Mouse (Mus musculus): ENCODE data around the gene Slit1.

Slit1 gene

DNA sequence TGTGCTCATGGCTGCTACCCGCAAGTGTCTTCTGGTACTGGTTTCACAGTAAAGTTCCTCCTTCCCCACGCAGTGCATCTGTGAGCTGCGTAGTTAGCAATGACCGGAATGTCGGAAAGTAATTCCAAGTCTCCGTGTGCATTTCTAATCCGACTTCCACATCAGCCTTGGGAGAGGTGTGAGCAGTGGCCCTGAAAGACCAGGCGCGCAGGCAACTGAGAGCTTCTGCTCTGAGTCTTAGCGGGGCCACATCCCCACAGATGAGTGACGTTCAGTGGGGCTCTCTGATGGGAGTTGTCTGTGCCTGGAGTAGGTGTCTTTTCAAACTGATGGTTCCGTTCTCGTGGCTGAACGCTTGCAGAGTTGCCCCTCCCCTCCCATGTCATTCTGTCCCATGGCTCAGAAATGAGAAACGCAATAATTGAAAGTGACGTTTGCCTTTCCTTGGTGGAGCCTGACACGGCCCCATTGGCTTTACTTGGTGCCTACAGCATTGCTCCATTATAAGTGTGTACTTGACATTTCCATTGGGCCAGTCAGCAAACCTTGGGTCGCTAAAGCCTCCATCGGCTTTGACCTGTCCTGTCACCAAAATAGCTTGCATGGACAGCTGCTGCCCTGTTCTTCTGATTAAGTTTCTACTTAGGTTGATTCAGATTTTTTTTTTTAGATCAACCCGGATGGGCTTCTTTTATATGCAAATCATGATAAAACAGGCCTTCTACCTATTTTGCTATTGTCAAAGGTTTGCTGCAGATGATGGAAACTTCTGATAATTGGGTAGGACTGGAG lies 155.8 kb downstream of the Slit1 start:
- no peak for DNase-seq

DNA sequence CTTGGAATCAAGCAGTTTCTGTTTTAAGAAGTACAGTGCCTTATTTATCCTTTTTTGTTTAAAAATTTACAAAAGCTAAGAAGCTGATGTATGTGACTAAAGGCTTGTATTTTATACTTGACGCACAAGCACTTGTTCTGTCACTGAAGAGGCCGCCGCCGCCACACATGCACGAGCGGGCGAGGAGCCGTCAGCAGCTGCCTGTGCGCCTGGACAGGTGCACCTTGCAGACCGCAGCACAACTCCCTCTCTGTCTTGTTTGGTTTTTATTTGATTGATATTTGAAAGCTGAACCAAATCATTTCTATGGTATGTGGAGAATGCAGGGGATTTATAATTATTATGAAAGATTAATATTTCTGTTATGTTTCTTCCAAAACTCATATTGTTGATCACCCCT lies 156.7 kb downstream of the Slit1 start:
- DNase-seq: no peak

DNA sequence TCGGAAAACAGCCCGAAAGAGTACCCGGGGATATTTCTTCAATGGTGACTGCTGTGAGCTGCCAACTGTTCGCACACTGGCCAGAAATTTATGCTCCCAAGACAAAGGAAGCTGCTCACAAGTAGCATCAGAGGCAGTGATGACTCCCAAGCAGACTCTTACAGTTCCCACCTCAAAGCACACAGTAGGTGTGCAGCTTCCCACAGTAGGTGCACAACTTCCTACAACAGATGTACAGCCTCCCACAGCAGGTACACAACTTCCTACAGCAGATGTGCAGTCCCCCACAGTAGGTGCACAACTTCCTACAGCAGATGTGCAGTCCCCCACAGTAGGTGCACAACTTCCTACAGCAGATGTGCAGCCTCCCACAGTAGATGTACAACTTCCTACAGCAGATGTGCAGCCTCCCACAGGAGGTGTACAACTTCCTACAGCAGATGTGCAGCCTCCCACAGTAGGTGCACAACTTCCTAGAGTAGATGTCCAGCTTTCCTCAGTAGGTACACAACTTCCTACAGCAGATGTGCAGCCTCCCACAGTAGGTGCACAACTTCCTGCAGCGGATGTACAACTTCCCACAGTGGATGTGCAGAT lies 160.4 kb downstream of the Slit1 start:
- no peak for DNase-seq

DNA sequence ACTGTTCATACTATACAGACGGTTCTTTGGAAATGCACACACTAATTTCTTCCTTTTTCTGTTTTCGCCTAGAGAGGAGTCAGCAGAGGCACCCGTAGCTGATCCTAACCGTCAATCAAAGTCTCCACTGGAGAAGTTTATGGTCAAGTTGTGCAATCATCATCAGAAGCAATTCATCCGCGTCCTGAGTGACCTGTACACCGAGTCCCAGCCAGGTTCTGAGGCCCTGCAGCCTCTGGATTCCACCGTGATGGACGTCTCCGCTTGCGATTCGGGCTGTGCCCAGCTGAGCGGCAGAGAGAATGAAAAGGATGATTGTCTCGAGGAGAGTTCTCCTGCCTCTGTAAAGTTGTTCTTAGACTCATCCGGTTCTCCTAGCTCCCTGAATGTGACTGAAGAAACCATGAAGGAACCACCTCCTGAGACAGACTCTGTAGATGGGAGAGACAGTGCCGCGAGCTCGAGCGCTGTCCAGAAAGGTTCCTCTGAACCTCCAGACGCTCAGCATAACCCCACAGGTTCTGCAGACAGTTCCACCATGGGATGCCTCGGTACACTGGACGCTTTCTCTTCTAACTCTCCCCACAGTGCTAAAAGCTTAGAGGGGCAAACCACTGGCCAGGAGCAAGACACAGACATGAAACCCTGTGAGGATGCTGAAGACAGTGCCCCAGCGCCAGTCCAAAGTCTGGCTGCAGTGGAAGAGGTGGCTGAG lies 161.6 kb downstream of the Slit1 start, which contains the start of gene Gm340:
TSS of gene Gm340 (plus strand) at position 665 of the 715 bp plus-strand sequence.
- no peak for DNase-seq

DNA sequence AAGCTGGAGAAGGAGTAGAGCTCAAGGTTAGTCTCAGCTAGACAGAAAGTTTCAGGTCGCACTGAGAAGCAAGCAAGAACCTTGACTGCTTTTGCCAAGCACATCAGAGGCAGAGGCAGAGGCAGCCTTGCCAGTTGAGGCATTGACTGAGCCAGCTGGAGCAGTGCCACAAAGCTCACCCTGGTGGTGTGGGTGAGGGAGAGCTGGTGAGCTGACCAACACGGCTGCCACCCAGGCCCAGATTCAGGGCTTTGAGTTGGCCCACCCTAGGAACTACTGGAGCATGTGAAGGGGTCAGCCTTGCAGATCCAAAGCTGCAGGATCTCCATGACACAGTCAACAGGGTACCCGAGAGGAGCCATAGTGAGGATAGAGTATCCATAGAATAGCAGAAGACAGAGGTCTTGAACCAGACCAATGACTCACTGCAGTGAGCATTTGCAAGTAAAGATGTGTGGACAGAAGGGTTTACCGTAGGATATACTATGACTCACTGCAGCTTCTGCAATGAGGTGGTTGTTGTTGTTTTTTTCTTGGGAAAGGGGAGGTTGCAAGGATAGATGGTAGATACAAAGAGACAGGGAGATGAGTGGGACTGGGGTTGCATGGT lies 164.0 kb downstream of the Slit1 start:
- peak; percentile 50 for DNase-seq

DNA sequence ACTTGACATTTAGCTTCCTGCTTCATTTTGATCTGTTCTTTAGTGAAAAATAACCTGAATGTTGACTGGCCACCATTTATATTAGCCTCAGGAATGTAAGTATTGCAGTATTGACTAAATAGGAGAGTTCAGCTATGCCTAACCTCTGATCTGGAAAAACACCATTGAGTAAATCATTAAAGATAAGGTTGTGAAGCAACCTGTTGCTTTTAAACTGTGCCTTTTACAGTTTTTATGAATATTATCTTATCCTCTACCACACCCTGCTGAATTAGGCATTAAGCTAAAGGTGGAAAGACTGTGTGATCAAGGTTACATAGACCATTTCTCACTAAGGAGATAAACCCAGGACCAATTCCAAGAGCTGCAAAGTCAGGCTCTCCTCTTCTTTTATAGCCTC lies 165.9 kb downstream of the Slit1 start:
- DNase-seq: no peak

DNA sequence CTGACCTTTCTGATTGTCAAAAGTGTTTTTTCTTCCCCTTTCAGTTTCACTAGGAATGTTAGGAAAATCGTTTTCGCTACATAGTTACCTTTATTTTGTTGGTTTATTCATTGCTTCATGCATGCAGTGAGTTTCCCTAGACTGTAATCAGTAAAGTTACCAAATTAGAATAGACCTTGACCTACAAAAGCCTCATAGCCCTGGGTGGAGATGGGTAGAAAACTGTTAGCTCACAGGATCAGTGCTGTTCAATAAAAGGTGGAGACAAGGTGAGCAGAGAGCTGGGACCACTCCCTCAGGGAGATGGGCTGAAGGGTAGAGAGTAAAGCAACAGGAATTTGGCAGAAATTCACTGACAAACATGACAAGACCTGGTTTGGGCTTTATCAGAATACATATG lies 169.8 kb downstream of the Slit1 start:
- DNase-seq: no peak

DNA sequence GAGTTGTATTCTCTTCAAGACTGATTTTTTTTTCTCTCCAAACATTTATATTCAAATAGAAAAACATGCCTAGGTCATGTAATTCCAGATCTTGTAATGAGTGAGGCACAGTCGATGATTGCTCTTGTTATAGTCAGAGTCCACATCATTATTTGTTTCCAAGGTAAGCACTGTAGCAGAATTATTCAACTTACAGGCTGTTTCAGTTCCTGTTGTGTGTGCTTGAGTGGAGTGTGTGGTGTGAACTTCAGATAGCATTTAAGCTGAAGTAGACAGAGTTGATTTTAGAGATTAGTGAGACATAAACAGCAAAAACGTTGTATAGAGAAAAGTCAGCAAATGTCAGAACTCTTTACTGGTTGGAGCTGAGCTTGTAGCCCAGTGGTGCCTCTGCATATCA lies 174.7 kb downstream of the Slit1 start:
- no peak for DNase-seq

DNA sequence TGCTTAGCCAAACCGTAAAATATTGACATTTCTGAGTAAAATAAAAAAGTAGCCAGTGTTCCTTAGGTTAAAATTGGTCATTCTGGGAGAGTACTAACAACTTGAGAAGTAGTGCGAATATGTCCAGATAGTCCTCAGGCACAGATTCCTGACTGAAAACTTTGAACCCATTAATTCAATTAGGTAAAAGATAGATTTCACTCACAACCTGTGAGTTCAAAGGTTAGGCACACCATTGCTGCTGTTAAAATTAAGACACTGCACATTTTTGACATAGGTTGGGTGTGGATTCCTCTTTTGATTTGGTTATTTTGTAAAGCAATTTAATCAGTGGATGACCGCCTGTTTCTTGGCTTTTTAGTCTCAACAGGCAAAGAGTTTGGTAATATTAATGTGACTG lies 182.6 kb downstream of the Slit1 start:
- DNase-seq: peak; percentile 16

DNA sequence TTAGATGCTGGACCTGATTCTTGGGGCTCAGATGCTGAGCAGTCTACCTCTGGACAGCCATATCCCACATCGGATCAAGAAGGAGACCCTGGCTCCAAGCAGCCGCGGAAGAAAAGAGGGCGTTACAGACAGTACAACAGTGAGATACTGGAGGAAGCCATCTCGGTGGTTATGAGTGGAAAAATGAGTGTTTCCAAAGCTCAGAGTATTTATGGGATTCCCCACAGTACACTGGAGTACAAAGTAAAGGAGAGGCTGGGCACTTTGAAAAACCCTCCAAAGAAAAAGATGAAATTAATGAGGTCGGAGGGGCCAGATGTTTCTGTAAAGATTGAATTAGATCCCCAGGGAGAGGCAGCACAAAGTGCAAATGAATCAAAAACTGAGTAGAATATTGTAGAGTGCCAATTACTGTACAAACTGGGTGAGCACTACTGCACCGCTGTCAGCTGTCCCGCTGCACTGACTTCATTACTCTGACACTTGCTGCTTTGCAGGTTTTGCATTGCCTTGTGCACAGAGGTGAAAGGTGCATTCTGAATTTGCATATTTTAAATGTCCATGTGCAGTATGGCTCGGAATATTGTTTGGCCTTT lies 184.5 kb downstream of the Slit1 start:
- no peak for DNase-seq

DNA sequence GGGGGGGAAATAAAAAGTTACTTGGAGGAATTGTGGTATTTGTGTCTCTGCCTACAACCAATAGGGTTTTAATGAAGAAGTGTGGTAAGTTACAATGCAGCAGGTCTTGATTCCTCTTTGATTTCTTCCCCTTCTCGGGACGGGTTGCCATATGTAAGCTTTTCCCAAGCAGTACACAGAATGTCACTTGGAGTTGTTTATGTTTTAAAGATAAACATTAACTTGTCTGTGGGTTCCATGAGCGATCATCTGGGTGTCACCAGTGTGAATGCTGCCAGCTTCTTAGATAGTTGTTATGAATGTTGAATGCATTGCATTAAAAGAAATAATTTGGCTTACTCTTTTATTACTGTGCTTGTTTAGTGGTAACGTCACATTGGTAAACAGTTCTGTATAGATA lies 186.0 kb downstream of the Slit1 start:
- DNase-seq: no peak

DNA sequence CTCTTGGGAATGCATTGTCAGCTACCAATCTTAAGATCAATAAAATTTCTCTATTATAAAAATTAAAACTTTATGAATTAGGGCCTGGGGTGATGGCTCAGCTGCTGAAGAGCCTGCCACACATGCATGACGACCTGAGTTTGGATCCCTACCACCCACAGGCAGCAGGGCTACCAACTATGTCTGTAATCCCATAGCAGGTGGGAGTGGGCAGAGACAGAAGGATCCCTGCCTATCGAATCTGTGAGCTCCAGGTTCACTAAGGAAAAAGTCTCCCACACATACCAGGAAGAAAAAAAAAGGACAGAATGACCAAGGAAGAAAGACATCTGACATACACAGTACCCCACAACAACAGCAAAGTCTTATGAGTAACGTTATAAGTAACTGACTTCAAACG lies 186.5 kb downstream of the Slit1 start:
- DNase-seq: no peak

Measured in kidney, postnatal 14 days (tissue).